Mouse (Mus musculus): ENCODE results near the gene Zfp704. TPM values are rescaled to one million over a fixed set of nuclear protein-coding genes. Genes with fewer than 3 reads are reported as not detected.
A peak's percentile ranks its signal among the peaks of the same experiment; 100 is the strongest.

The Zfp704 gene
- polyA plus RNA-seq, 1 experiment, result 0.82 TPM

DNA sequence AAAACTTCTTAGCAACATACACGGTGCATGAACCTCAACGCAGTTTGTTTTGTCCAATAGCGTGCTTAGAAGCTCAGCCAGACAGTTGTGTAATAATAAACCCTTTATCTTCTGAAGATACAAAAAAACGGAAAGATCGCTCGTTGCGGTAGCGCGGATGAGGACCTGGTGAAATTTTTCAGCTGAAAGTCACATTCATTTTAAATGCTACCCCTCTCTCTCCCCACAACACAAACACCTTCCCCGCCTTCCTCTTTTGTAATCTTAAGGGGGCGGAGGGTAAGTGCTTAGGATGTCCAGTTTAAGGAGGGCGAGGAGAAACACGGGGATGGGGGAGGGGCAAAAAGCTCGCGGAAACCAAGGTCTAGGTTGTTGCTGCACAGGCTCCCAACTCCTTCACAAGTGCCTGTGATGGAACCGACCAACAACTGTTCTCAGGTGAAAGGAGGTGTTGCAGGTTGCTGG is 1.4 kb downstream of the Zfp704 start:
- Histone ChIP-seq H3K36me3 (ENCODE audit: control insufficient read depth, insufficient read depth, low read length) (no peaks in the 10 kb centered on the region), H3K4me3 (ENCODE audit: extremely low read depth, insufficient read depth, insufficient read length) (peak overlapping the region; percentile 59), H3K27ac (ENCODE audit: insufficient read depth, low read length) (no peak overlapping the region), H3K27me3 (ENCODE audit: control insufficient read depth, insufficient read depth, low read length) (peaks cover 12% of the 10 kb centered on the region), H3K4me1 (ENCODE audit: control insufficient read depth, insufficient read depth, insufficient read length) (no peaks in the 10 kb centered on the region; the same call in 1 of the 2 replicates)
- no peak for DNase-seq (ENCODE audit: low read depth in 1 of 2, low spot score in 2 of 2)
- TF ChIP-seq POLR2A (IDR thresholded peaks at IDR 0.05; ENCODE audit: low read depth, low read length) (no peak), CTCF (IDR thresholded peaks at IDR 0.05; ENCODE audit: extremely low read depth, insufficient read depth, insufficient read length, insufficient replicate concordance) (no peak)
- 2% methylated on average over 16 of the region's 16 CpGs for WGBS

- H3K4me1 ChIP-seq (ENCODE audit: control insufficient read depth, insufficient read depth, insufficient read length), result no peaks in the 10 kb centered on the region; the same call in 1 of the 2 replicates
- no peak for TF ChIP-seq CTCF (IDR thresholded peaks at IDR 0.05; ENCODE audit: extremely low read depth, insufficient read depth, insufficient read length, insufficient replicate concordance)
- no peak for TF ChIP-seq POLR2A (IDR thresholded peaks at IDR 0.05; ENCODE audit: low read depth, low read length)
- H3K36me3 ChIP-seq (ENCODE audit: control insufficient read depth, insufficient read depth, low read length), result no peaks in the 10 kb centered on the region
- no peak overlapping the region for H3K4me3 ChIP-seq (ENCODE audit: extremely low read depth, insufficient read depth, insufficient read length)
- no peak overlapping the region for H3K27ac ChIP-seq (ENCODE audit: insufficient read depth, low read length)
- 92% methylated on average over 5 of the region's 5 CpGs for WGBS
- peaks cover 12% of the 10 kb centered on the region for H3K27me3 ChIP-seq (ENCODE audit: control insufficient read depth, insufficient read depth, low read length)
- no peak for DNase-seq (ENCODE audit: low read depth in 1 of 2, low spot score in 2 of 2)
These were observed 2.2 kb downstream of the Zfp704 start for GRCm38 (mm10) chr3:9607686-9608085.

DNA sequence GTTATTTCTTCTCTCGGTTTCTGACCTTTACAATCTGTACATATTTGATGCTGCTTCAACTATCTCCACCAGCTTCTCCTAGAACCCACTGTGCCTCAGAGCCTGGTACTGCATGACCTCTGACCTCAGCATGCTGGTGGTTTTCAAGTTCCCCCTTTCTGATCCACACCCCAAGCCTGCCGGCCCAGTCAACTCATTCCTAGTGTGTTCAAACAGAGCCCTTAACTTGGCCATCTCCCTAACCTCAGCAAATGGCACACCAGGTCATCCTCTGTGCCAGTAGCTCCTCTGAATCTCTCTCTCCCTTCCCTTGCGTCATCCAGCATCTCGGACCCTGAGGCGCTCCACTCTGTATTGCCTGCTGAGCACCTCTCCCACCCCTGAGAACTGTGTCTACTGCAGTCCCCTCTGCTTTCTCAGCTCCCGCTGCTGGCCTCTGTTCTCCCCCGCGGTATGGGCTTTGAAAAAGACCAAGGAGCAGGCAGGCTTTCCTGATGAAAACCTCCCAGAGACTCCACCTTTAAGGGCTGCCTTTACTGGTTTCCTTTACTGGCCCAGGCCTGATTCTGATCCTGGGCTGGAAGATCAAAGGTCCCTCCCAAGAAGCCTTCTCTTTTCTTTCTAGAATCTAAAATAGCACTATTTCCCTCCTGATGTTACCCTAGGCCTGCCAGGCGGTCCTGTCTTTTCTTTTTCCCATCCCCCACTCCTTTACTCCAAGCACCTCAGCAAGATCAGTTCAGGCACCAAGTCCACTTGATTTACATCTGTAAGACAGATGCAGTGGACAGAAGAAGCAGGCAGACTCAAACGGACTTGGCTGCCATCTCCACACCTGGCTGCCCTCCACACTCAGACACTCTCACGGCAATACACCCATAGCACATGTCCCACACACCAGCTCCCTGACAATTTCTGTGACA is 3.8 kb downstream of the Zfp704 start:
- DNase-seq (ENCODE audit: low read depth in 1 of 2, low spot score in 2 of 2), result no peak
- no peak for TF ChIP-seq POLR2A (IDR thresholded peaks at IDR 0.05; ENCODE audit: low read depth, low read length)
- TF ChIP-seq CTCF (IDR thresholded peaks at IDR 0.05; ENCODE audit: extremely low read depth, insufficient read depth, insufficient read length, insufficient replicate concordance), result no peak
- Histone ChIP-seq H3K4me1 (ENCODE audit: control insufficient read depth, insufficient read depth, insufficient read length) (no peaks in the 10 kb centered on the region; the same call in 1 of the 2 replicates), H3K27me3 (ENCODE audit: control insufficient read depth, insufficient read depth, low read length) (peaks cover 12% of the 10 kb centered on the region), H3K4me3 (ENCODE audit: extremely low read depth, insufficient read depth, insufficient read length) (no peak overlapping the region), H3K27ac (ENCODE audit: insufficient read depth, low read length) (no peak overlapping the region), H3K36me3 (ENCODE audit: control insufficient read depth, insufficient read depth, low read length) (no peaks in the 10 kb centered on the region)
- WGBS, result 76% methylated on average over 11 of the region's 11 CpGs

GRCm38 (mm10) chr3:9604941-9605340 is 4.9 kb downstream of the Zfp704 start:
- no peak for DNase-seq (ENCODE audit: low read depth in 1 of 2, low spot score in 2 of 2)
- H3K27ac ChIP-seq (ENCODE audit: insufficient read depth, low read length), result no peak overlapping the region

GRCm38 (mm10) chr3:9603866-9604265 is 6.0 kb downstream of the Zfp704 start:
- TF ChIP-seq CTCF (IDR thresholded peaks at IDR 0.05; ENCODE audit: extremely low read depth, insufficient read depth, insufficient read length, insufficient replicate concordance) (no peak), POLR2A (IDR thresholded peaks at IDR 0.05; ENCODE audit: low read depth, low read length) (no peak)
- Histone ChIP-seq H3K36me3 (ENCODE audit: control insufficient read depth, insufficient read depth, low read length) (no peaks in the 10 kb centered on the region), H3K27ac (ENCODE audit: insufficient read depth, low read length) (no peak overlapping the region), H3K4me1 (ENCODE audit: control insufficient read depth, insufficient read depth, insufficient read length) (no peaks in the 10 kb centered on the region; the same call in 1 of the 2 replicates), H3K4me3 (ENCODE audit: extremely low read depth, insufficient read depth, insufficient read length) (no peak overlapping the region), H3K27me3 (ENCODE audit: control insufficient read depth, insufficient read depth, low read length) (peaks cover 2% of the 10 kb centered on the region; the same call in 1 of the 2 replicates)
- no peak for DNase-seq (ENCODE audit: low read depth in 1 of 2, low spot score in 2 of 2)
- WGBS, result 93% methylated on average over 4 of the region's 4 CpGs

More at GRCm38 (mm10) chr3:9604941-9605340, 4.9 kb downstream of the Zfp704 start:
- Histone ChIP-seq H3K36me3 (ENCODE audit: control insufficient read depth, insufficient read depth, low read length) (no peaks in the 10 kb centered on the region), H3K4me1 (ENCODE audit: control insufficient read depth, insufficient read depth, insufficient read length) (no peaks in the 10 kb centered on the region; the same call in 1 of the 2 replicates), H3K27me3 (ENCODE audit: control insufficient read depth, insufficient read depth, low read length) (peaks cover 12% of the 10 kb centered on the region), H3K4me3 (ENCODE audit: extremely low read depth, insufficient read depth, insufficient read length) (no peak overlapping the region)
- TF ChIP-seq POLR2A (IDR thresholded peaks at IDR 0.05; ENCODE audit: low read depth, low read length) (no peak), CTCF (IDR thresholded peaks at IDR 0.05; ENCODE audit: extremely low read depth, insufficient read depth, insufficient read length, insufficient replicate concordance) (no peak)
- WGBS, result 91% methylated on average over 7 of the region's 7 CpGs

- Histone ChIP-seq H3K4me3 (ENCODE audit: extremely low read depth, insufficient read depth, insufficient read length) (no peak overlapping the region), H3K27ac (ENCODE audit: insufficient read depth, low read length) (no peak overlapping the region), H3K4me1 (ENCODE audit: control insufficient read depth, insufficient read depth, insufficient read length) (no peaks in the 10 kb centered on the region; the same call in 1 of the 2 replicates), H3K36me3 (ENCODE audit: control insufficient read depth, insufficient read depth, low read length) (no peaks in the 10 kb centered on the region), H3K27me3 (ENCODE audit: control insufficient read depth, insufficient read depth, low read length) (no peaks in the 10 kb centered on the region)
- no peak for DNase-seq (ENCODE audit: low read depth in 1 of 2, low spot score in 2 of 2)
- TF ChIP-seq POLR2A (IDR thresholded peaks at IDR 0.05; ENCODE audit: low read depth, low read length) (no peak), CTCF (IDR thresholded peaks at IDR 0.05; ENCODE audit: extremely low read depth, insufficient read depth, insufficient read length, insufficient replicate concordance) (no peak)
- 79% methylated on average over 6 of the region's 6 CpGs for WGBS
These were observed 9.3 kb downstream of the Zfp704 start for GRCm38 (mm10) chr3:9600577-9600976.

Measured in spleen, adult 2 months (tissue).